Mouse (Mus musculus) cerebellum, adult 2 months (tissue): ENCODE data around the gene Cryga. TPM values are rescaled to one million over a fixed set of nuclear protein-coding genes. Genes with fewer than 3 reads are reported as not detected.
A peak's percentile ranks its signal among the peaks of the same experiment; 100 is the strongest.

Experiments
- DNase-seq, 2 experiments: peaks; one replicate each; pipeline ENCODE4 v3.0.0; 2021
- H3K27ac ChIP-seq: fragments of 200-500 bp; 2 replicates; pipeline ENCODE4 v1.5.1; 2012; ENCODE audit warnings: low read length, control low read depth, inconsistent platforms; ENCODE audit not compliant: insufficient read depth
- H3K27me3 ChIP-seq: fragments of 200-500 bp; 2 replicates; pipeline ENCODE4 v1.6.1; 2012; ENCODE audit warnings: inconsistent platforms, mild to moderate bottlenecking, low read length, moderate library complexity; ENCODE audit not compliant: control insufficient read depth, insufficient read depth
- H3K4me1 ChIP-seq: fragments of 200-500 bp; 2 replicates; pipeline ENCODE4 v1.6.1; 2011; ENCODE audit warnings: low read length; ENCODE audit not compliant: control insufficient read depth, insufficient read depth
- H3K4me3 ChIP-seq: fragments of 200-500 bp; replicated peaks from 2 replicates; pipeline ENCODE3; 2011; ENCODE audit warnings: mild to moderate bottlenecking, low read depth, low read length, control low read depth; ENCODE audit not compliant: insufficient read depth
- CTCF ChIP-seq: fragments of 200-500 bp; IDR thresholded peaks from 2 replicates; pipeline ENCODE4 v1.5.1; 2011; ENCODE audit warnings: low read depth, mild to moderate bottlenecking, control low read depth, low read length, moderate library complexity, borderline replicate concordance; ENCODE audit not compliant: insufficient read depth
- POLR2A ChIP-seq: fragments of 200-500 bp; IDR thresholded peaks from 2 replicates; pipeline ENCODE4 v1.6.1; 2011; ENCODE audit warnings: low read length, control low read depth, borderline replicate concordance; ENCODE audit not compliant: insufficient read depth
- WGBS: fragments of 180-500 bp; shearing (Covaris S2); methylation state at CpG from one replicate; pipeline ENCODE4 v1.1.7; 2018; 5-methylcytosine and 5-hydroxymethylcytosine counted together
- polyA plus RNA-seq: library from polyadenylated mRNA; depleted of rRNA; stranded (reverse); fragments of >200 nt; gene quantifications from 2 replicates; pipeline ENCODE4 v1.2.3, GENCODE M21; 2012

Gene Cryga
- polyA plus RNA-seq, 1 experiment: 0.57 TPM

DNA sequence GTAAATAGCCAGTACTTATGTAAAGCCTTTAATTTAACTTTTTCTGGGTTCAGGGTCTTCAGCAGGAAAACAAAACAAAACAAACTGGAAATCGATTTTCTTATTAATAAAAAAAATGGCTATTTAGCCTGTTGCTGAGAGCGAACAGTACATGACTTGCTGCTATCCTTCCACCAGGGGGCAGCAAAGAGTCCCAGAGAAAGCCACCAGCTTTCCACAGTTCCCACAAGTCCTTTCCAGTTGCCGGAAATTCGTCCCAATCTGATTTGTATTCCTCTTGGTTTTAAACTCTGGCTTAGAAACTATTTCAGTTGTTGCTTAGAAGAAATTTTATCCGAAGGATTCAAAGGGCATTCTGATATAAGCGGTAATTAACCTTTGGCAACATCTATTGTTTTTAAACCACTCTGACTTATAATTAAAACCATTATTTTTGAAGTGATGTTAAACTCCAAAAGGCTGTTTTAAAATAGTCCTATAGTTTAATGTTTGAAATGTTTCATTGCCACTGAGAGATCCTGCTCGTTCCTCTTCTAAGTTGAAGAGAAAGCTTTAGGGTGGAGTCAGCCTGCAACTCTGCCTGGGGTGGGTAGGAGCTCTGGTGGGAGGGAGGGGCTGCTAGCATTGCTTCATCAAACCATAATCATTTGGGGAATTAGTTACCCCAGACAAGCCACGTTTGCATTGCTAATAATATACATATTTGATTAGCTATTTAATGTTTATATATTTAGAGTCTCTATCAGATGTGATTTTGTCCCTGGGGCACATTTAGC lies 9.0 kb upstream of the Cryga start:
- TF ChIP-seq CTCF (peak; percentile 79), POLR2A (no peak)
- no peaks in the 10 kb centered on the region for H3K4me1 ChIP-seq
- no peak overlapping the region for H3K4me3 ChIP-seq
- peak; percentile 56 to 66 for DNase-seq
- 9% methylated on average over 8 of the region's 8 CpGs for WGBS
- no peak overlapping the region for H3K27ac ChIP-seq
- H3K27me3 ChIP-seq: no peaks in the 10 kb centered on the region

GRCm38 (mm10) chr1:65109756-65110435 lies 6.7 kb upstream of the Cryga start:
- DNase-seq: no peak
- WGBS: 76% methylated on average over 25 of the region's 25 CpGs
- Histone ChIP-seq H3K4me1 (no peaks in the 10 kb centered on the region), H3K4me3 (no peak overlapping the region), H3K27ac (no peak overlapping the region), H3K27me3 (no peaks in the 10 kb centered on the region)
- TF ChIP-seq CTCF: no peak
- TF ChIP-seq POLR2A: no peak

GRCm38 (mm10) chr1:65109196-65109595 lies 6.0 kb upstream of the Cryga start:
- Histone ChIP-seq H3K27ac (no peak overlapping the region), H3K4me3 (no peak overlapping the region), H3K27me3 (no peaks in the 10 kb centered on the region), H3K4me1 (no peaks in the 10 kb centered on the region)
- no peak for DNase-seq
- TF ChIP-seq POLR2A (no peak), CTCF (no peak)
- 93% methylated on average over 8 of the region's 8 CpGs for WGBS

DNA sequence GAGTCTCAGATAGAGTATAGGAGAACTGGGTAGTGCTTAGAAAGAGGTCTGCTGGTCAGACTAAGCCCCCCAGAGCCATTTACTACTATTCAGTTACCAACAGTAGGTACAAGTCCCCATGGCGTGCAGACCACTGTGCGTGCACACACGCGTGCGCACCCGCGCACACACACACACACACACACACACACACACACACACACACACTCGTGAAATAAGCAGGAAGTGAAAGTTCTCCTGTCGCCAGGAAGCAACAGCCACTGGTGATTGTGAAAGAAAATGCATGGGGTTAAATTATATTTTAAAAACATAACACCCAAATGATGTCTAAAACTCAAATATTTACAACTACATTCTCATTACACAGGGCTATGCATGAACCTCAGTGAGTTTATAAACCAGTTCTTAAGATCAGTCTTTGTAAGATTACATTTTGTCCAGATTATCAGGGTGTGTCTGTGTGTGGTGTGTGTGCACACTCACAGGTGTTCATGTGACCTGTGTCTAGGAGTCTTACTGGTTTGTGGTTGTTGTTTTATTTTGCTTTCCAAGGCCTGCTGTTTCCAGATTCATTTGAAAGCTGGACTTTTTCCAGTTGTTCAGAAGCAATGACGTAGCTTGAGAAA lies 4.6 kb upstream of the Cryga start:
- 84% methylated on average over 10 of the region's 10 CpGs for WGBS
- no peaks in the 10 kb centered on the region for H3K27me3 ChIP-seq
- H3K27ac ChIP-seq: no peak overlapping the region
- DNase-seq: no peak
- TF ChIP-seq CTCF (no peak), POLR2A (no peak)
- no peaks in the 10 kb centered on the region for H3K4me1 ChIP-seq
- no peak overlapping the region for H3K4me3 ChIP-seq

DNA sequence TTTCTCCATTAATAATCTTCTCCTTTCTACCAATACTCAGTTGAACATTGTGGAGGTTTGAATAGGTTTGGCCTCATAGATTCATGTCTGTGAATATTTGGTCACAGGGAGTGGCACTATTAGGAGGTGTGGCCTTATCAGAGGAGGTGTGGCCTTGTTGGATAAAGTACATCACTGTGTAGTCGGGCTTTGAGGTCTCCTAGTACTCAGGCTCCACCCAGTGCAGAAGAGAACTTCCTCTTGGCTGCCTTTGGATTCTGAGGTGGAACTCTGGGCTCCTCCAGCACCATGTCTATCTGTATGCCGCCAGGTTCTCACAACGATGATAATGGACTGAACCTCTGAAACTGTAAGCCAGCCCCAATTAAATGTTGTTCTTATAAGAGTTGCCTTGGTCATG lies 6.2 kb downstream of the Cryga start:
- Histone ChIP-seq H3K4me3 (no peak overlapping the region), H3K4me1 (no peaks in the 10 kb centered on the region), H3K27ac (no peak overlapping the region), H3K27me3 (no peaks in the 10 kb centered on the region)
- 83% methylated on average over 3 of the region's 3 CpGs for WGBS
- TF ChIP-seq CTCF: no peak
- TF ChIP-seq POLR2A: no peak
- DNase-seq: no peak

DNA sequence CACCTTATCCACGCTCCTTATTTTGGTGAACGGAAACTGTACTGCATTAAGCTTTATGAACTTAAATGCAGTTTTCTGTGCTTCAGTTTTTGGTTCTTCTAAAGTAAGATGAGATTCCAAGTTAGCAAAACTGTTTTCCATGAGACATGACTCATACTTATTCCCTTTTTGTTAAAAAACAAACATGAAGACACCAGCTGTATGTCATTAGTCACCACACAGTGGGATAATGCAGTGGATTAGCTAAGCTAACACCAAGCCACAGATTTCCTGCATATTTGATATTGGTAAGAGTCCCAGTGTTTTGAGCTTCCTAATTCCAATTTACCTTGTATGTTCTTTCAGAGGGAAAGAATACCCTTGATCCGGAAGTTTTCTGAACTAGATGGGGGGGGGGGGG lies 11.6 kb downstream of the Cryga start:
- 92% methylated on average over 3 of the region's 3 CpGs for WGBS
- H3K4me1 ChIP-seq: no peaks in the 10 kb centered on the region
- TF ChIP-seq CTCF: no peak
- no peak for TF ChIP-seq POLR2A
- DNase-seq: no peak
- H3K4me3 ChIP-seq: no peak overlapping the region
- H3K27ac ChIP-seq: no peak overlapping the region
- no peaks in the 10 kb centered on the region for H3K27me3 ChIP-seq

DNA sequence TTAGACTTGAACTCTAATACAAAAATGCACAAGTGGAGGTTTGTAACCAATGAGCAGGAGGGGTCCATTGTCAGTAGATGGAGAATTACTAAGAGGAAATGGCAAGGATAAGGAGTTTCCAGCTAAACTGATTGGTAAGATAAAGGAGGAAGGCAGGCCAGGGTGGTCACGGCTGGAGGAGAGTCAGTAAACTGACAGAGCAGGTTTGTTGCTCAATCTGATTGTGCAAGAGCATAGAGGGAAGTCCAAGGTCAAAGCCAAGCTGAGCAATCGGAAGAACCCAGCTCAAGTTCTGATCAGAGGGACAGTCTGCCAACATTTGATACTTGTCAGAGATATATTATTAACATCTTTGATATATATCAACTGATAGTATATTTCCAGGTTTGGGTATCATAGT lies 12.8 kb downstream of the Cryga start:
- H3K4me1 ChIP-seq: no peaks in the 10 kb centered on the region
- no peak overlapping the region for H3K4me3 ChIP-seq
- WGBS: 77% methylated on average over 2 of the region's 2 CpGs
- no peak overlapping the region for H3K27ac ChIP-seq
- TF ChIP-seq POLR2A: no peak
- no peak for TF ChIP-seq CTCF
- H3K27me3 ChIP-seq: no peaks in the 10 kb centered on the region
- no peak for DNase-seq
